Mouse (Mus musculus) cerebellum, postnatal 4 days (tissue): ENCODE data around the gene Lrp5.

Experiments
- DNase-seq, 2 experiments: peaks; one replicate each; pipeline ENCODE4 v3.0.0; 2022; ENCODE audit warnings: low spot score in 2 of 2, mixed read lengths in 1 of 2

Gene Lrp5

GRCm38 (mm10) chr19:3556169-3556827 is 130.1 kb downstream of the Lrp5 start:
- DNase-seq, result no peak

DNA sequence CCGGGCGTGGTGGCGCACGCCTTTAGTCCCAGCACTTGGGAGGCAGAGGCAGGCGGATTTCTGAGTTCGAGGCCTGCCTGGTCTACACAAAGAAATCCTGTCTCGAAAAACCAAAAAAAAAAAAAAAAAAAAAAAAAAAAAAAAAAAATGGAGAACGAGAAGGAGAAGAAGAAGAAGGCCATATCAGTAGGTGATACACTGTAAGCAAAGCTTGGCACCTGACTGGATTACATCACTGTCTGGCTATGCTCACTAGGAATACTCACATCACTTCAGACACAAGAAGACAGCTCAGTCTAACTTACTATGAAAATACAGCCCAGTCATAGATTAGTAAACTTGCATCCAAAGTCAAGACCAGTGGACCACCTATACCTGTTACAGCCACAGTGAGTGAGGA is 131.6 kb downstream of the Lrp5 start:
- DNase-seq, result no peak

DNA sequence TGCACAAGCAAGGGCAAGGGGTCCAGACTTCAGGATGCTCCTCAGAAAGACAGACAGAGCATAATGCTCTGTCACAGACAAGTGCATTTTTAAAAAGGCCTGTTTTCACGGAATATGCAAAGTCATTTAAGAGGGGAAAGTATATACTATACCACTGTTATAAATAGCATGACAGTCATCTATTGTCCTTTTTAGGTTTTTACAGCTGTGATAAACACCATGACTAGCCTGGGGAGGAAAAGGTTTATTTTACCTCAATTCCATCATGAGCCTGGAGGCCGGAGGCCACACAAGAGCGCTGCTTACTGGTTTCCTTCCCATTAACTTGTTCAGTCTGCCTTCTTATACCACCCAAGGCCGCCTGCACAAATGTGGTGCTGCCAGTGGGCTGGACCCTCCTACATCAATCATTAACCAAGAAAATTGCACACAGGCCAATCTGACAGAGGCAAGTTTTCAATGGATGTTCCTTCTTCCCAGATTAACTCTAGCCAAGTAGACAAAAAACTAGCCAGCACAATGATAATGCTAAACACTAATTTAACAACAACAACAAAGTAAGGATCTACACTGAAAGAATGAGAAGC is 134.7 kb downstream of the Lrp5 start:
- DNase-seq, result no peak

DNA sequence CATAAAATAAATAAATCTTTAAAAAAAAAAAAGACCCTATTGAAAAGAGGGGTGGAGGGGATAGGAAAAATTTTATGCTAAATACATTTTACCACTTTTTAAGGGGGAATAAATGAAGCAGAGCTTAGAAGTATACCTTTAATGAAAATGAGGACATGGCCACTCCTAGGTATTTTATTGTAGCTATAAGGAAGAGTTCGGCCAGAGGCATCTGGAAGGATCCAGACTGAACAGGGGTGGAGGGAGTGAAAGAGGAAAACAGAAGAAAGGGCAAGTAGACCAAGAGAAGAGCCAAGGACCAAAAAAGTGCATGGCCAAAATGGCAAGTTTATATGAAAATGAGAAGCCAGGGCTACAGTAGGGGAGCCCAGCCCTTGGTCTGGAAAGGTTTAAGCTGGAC is 136.3 kb downstream of the Lrp5 start:
- DNase-seq, result no peak

- no peak for DNase-seq
Observed at GRCm38 (mm10) chr19:3549263-3549662, 137.1 kb downstream of the Lrp5 start.

GRCm38 (mm10) chr19:3548311-3548710 is 138.1 kb downstream of the Lrp5 start:
- no peak for DNase-seq

DNA sequence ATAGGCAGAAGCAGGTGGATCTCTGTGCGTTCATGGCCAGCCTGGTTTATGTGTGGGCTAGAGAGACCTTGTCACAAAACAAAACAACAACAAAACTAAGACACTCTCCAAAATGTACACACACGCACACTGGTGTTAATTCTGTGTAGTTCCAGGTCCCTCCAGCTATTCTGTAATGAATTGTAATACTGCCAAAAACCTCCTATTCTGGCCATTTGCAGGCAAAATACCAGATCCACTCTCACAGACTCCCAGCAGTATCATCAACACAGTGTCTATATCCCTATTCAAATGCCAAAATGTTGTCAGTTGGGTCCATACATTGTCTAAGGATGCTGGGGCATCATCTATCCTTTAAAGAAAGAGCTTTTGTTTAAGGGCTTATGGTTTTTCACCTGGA is 141.4 kb downstream of the Lrp5 start:
- no peak for DNase-seq

- DNase-seq, result no peak
Observed at GRCm38 (mm10) chr19:3542591-3542990, 143.8 kb downstream of the Lrp5 start.

DNA sequence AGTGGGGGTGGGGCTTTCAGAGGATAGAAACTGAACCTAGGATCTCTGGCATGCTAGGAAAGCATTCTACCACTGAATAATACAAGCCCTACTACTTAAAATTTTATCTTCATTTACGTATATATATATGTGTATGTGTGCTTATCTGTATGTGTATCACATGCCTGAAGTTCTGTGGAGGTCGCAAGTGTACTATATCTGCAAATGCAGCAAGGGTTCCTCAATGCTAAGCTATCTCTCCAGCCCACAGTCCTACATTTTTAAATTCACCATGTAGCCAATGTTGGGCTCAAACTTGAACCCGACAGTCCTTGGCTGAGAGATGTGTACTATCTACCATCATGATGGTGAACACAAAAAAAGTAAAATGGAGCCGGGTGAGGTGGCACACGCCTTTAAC is 145.4 kb downstream of the Lrp5 start:
- DNase-seq, result no peak

- no peak for DNase-seq
Observed at GRCm38 (mm10) chr19:3540254-3540653, 146.1 kb downstream of the Lrp5 start.

DNA sequence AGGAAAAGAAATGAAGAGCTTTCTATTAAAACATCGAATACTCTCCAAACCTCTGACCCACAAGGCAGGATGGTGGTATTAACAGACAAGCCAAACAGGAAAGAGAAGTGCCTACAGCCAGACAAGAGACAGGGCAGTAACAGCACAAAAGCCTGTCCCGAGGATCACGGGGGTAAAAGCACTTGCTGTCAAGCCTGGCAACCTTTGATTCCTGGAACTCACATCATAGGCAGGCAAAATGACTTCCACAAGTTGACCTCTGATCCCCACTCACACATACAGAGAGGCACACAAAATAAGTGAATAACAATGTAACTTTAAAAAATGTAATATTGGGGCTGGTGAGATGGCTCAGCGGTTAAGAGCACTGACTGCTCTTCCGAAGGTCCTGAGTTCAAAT is 146.9 kb downstream of the Lrp5 start:
- no peak for DNase-seq

DNA sequence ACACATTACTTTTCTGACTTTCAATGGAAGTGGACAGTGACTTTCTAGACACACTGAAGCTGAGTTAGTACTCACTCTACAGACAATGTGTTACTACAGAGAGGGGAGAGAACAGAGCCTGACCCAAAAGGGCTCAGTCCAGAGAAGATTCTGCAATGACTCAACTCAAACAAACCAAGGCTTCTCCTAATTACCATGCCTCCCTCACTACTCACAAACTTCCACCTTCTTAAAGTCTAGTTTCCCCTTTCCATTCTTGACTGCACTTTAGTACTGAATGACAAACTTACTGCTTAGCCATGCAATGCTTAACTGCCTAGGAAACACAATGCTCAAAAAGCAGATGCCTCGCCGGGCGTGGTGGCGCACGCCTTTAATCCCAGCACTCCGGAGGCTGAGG is 148.7 kb downstream of the Lrp5 start:
- DNase-seq, result no peak

DNA sequence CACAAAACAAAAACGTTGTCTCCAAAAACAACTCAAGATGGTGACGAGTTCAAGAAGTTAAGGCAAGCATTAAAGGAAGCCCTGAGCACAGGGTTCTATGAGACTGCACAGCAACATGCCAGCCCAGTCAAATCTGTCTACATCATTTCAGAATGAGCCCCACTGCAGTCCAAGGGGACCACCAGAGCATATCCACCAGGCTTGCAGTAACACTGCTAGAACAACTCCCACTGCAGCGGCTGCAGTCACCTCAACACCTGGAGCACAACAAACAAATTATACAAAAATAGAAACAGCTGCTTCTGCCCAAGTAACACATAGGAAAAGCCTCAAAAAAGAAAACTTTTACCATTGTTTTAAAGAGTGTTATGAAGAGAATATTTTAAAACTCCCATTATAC is 151.4 kb downstream of the Lrp5 start:
- DNase-seq, result no peak
